Mouse (Mus musculus): Measurements from ENCODE around the gene Trex1.

The Trex1 gene

GRCm38 (mm10) chr9:109059136-109059903, at the start of gene Trex1:
Gene Trex1, minus strand, starts transcription at chr9:109059734.
- peak; percentile 87 to 88 for DNase-seq

- no peak for DNase-seq
These were observed 47.8 kb upstream of the Trex1 start for GRCm38 (mm10) chr9:109107341-109107740.

- no peak for DNase-seq
These were observed 46.1 kb upstream of the Trex1 start for GRCm38 (mm10) chr9:109105648-109106047.

GRCm38 (mm10) chr9:109105011-109105410, 45.5 kb upstream of the Trex1 start:
- DNase-seq: no peak

GRCm38 (mm10) chr9:109104083-109104482, 44.5 kb upstream of the Trex1 start:
- no peak for DNase-seq

GRCm38 (mm10) chr9:109103250-109103649, 43.7 kb upstream of the Trex1 start:
- DNase-seq: no peak

- no peak for DNase-seq
These were observed 43.0 kb upstream of the Trex1 start for GRCm38 (mm10) chr9:109102541-109102940.

GRCm38 (mm10) chr9:109101933-109102445, 42.5 kb upstream of the Trex1 start:
- no peak for DNase-seq

GRCm38 (mm10) chr9:109100307-109100928, 40.9 kb upstream of the Trex1 start:
- no peak for DNase-seq

- no peak for DNase-seq
These were observed 39.4 kb upstream of the Trex1 start for GRCm38 (mm10) chr9:109098969-109099368.

- no peak for DNase-seq
These were observed 38.8 kb upstream of the Trex1 start for GRCm38 (mm10) chr9:109098366-109098765.

- DNase-seq: no peak
These were observed 38.3 kb upstream of the Trex1 start for GRCm38 (mm10) chr9:109097831-109098230.

- no peak for DNase-seq
These were observed 37.8 kb upstream of the Trex1 start for GRCm38 (mm10) chr9:109097291-109097690.

- DNase-seq: no peak
These were observed 37.3 kb upstream of the Trex1 start for GRCm38 (mm10) chr9:109096856-109097255.

GRCm38 (mm10) chr9:109096251-109096661, 36.7 kb upstream of the Trex1 start:
- DNase-seq: no peak

- peak; percentile 41 to 53 for DNase-seq
These were observed 35.8 kb upstream of the Trex1 start, which contains the start of gene Plxnb1 for GRCm38 (mm10) chr9:109095137-109095982. Gene Plxnb1, plus strand, starts transcription at chr9:109095389.

GRCm38 (mm10) chr9:109094553-109095136, 35.1 kb upstream of the Trex1 start:
- no peak for DNase-seq

- DNase-seq: no peak
These were observed 34.4 kb upstream of the Trex1 start for GRCm38 (mm10) chr9:109093786-109094552.

GRCm38 (mm10) chr9:109092799-109093198, 33.3 kb upstream of the Trex1 start:
- DNase-seq: no peak

GRCm38 (mm10) chr9:109091802-109092201, 32.3 kb upstream of the Trex1 start:
- DNase-seq: no peak

- no peak for DNase-seq
These were observed 30.9 kb upstream of the Trex1 start for GRCm38 (mm10) chr9:109090446-109090845.

- DNase-seq: no peak
These were observed 28.5 kb upstream of the Trex1 start for GRCm38 (mm10) chr9:109087987-109088386.

All from spleen, adult 18-20 months (tissue).